1 mouse cellular context compared by ENCODE assay signal in genomic region chr11:69058729-69059356, GRCm38 (mm10).
TF ChIP-seq lines count a peak whose summit lies in the region.

No protein-coding gene starts in this region.

TF ChIP-seq in MEL, 35 proteins besides CTCF, POLR2A, EP300 and RAD21 (continued from another document):
- no peak for TF ChIP-seq BHLHE40 (IDR thresholded peaks at IDR 0.05; ENCODE audit: borderline replicate concordance, low read depth, low read length)
- TF ChIP-seq SMC3 (IDR thresholded peaks at IDR 0.05; ENCODE audit: low read depth, low read length): no peak
- peak; percentile 19; the same call in 1 of the 2 replicates for TF ChIP-seq MYC (IDR thresholded peaks at IDR 0.05; ENCODE audit: low read depth, low read length)
- TF ChIP-seq TAL1 (IDR thresholded peaks at IDR 0.05; ENCODE audit: low read length): no peak
- no peak for TF ChIP-seq USF2 (IDR thresholded peaks at IDR 0.05; ENCODE audit: borderline replicate concordance in 1 of 2, insufficient read depth in 1 of 2, low read depth in 1 of 2, low read length in 2 of 2)
- no peak for TF ChIP-seq NRF1 (IDR thresholded peaks at IDR 0.05; ENCODE audit: insufficient read depth, low read depth, low read length, poor library complexity, severe bottlenecking)
- no peak for TF ChIP-seq KAT2A (conservative IDR thresholded peaks at IDR 0.05; ENCODE audit: low read depth, low read length)
- no peak for TF ChIP-seq HCFC1 (IDR thresholded peaks at IDR 0.05; ENCODE audit: low read depth, low read length)
- TF ChIP-seq POLR2AphosphoS2 (IDR thresholded peaks at IDR 0.05; ENCODE audit: low read length): 0 out of 2 replicates have a peak, but pooled peaks have one; percentile 25
- TF ChIP-seq MYB (IDR thresholded peaks at IDR 0.05; ENCODE audit: low read depth, low read length): no peak
- no peak for TF ChIP-seq MAX (IDR thresholded peaks at IDR 0.05; ENCODE audit: low read length)
- TF ChIP-seq NELFE (IDR thresholded peaks at IDR 0.05; ENCODE audit: low read depth, low read length): no peak; the same call in 1 of the 2 replicates
- no peak for TF ChIP-seq ELF1 (IDR thresholded peaks at IDR 0.05; ENCODE audit: low read depth, low read length)
- no peak for TF ChIP-seq POLR2AphosphoS5 (IDR thresholded peaks at IDR 0.05; ENCODE audit: borderline replicate concordance, low read depth, low read length)
- 0 out of 2 replicates have a peak, but pooled peaks have one; percentile 42 for TF ChIP-seq CHD1 (IDR thresholded peaks at IDR 0.05; ENCODE audit: low read depth, low read length)
- no peak for TF ChIP-seq ZKSCAN1 (IDR thresholded peaks at IDR 0.05; ENCODE audit: low read depth, low read length)
- TF ChIP-seq ZMIZ1 (IDR thresholded peaks at IDR 0.05; ENCODE audit: low read depth, low read length): 0 out of 2 replicates have a peak, but pooled peaks have one; percentile 10
- no peak for TF ChIP-seq GABPA (IDR thresholded peaks at IDR 0.05; ENCODE audit: low read depth, low read length)
- no peak for TF ChIP-seq ETS1 (IDR thresholded peaks at IDR 0.05; ENCODE audit: low read depth, low read length)
- no peak for TF ChIP-seq MEF2A (IDR thresholded peaks at IDR 0.05; ENCODE audit: extremely low read depth, insufficient replicate concordance, low read depth, low read length, poor library complexity, severe bottlenecking)
- TF ChIP-seq MXI1 (IDR thresholded peaks at IDR 0.05; ENCODE audit: low read depth, low read length): no peak; the same call in 1 of the 2 replicates
- no peak for TF ChIP-seq TCF12 (IDR thresholded peaks at IDR 0.05; ENCODE audit: low read depth, low read length)
- no peak for TF ChIP-seq GATA1 (IDR thresholded peaks at IDR 0.05; ENCODE audit: low read depth, low read length)
- no peak for TF ChIP-seq E2F4 (IDR thresholded peaks at IDR 0.05; ENCODE audit: borderline replicate concordance, low read depth, low read length)
- no peak for TF ChIP-seq MAFK (IDR thresholded peaks at IDR 0.05; ENCODE audit: borderline replicate concordance, low read depth, low read length)
- TF ChIP-seq ZNF384 (IDR thresholded peaks at IDR 0.05; ENCODE audit: low read depth, low read length): no peak
- no peak for TF ChIP-seq USF1 (IDR thresholded peaks at IDR 0.05; ENCODE audit: low read depth, low read length)
